Mouse (Mus musculus): ENCODE measurements around the gene Lamtor2. TPM values are rescaled to one million over a fixed set of nuclear protein-coding genes. Genes with fewer than 3 reads are reported as not detected.

Gene Lamtor2
- polyA plus RNA-seq, 1 experiment from 2014 or later = 256 TPM

- 94% methylated on average over 10 of the region's 10 CpGs for WGBS
- H3K9ac ChIP-seq (ENCODE audit: low read depth, low read length) = no peak overlapping the region
- peaks cover 8% of the 10 kb centered on the region; the same call in 1 of the 2 replicates for H3K4me1 ChIP-seq (ENCODE audit: control insufficient read depth, insufficient read depth, low read length)
- no peaks in the 10 kb centered on the region for H3K9me3 ChIP-seq (ENCODE audit: control insufficient read depth, low read length)
- ATAC-seq = no peak
- H3K4me3 ChIP-seq (ENCODE audit: low read length) = no peak overlapping the region
- no peaks in the 10 kb centered on the region for H3K27me3 ChIP-seq (replicated peaks; ENCODE audit: control insufficient read depth, insufficient read depth, low read length)
- H3K36me3 ChIP-seq (ENCODE audit: control insufficient read depth, insufficient read depth, low read length) = peaks cover 13% of the 10 kb centered on the region
- H3K27ac ChIP-seq (ENCODE audit: low read length) = no peak overlapping the region
- no peak overlapping the region for H3K4me2 ChIP-seq (ENCODE audit: low read depth, low read length)
Observed at GRCm38 (mm10) chr3:88570341-88570740, 17.5 kb upstream of the Lamtor2 start.

- WGBS = 91% methylated on average over 5 of the region's 5 CpGs
- no peak for ATAC-seq
- H3K36me3 ChIP-seq (ENCODE audit: control insufficient read depth, insufficient read depth, low read length) = peaks cover 17% of the 10 kb centered on the region
Observed at GRCm38 (mm10) chr3:88569694-88570093, 16.8 kb upstream of the Lamtor2 start.

GRCm38 (mm10) chr3:88569093-88569492 lies 16.2 kb upstream of the Lamtor2 start:
- Histone ChIP-seq H3K27me3 (replicated peaks; ENCODE audit: control insufficient read depth, insufficient read depth, low read length) (no peaks in the 10 kb centered on the region), H3K4me1 (ENCODE audit: control insufficient read depth, insufficient read depth, low read length) (peaks cover 8% of the 10 kb centered on the region; the same call in 1 of the 2 replicates), H3K27ac (ENCODE audit: low read length) (peak overlapping the region; percentile 74), H3K4me3 (ENCODE audit: low read length) (no peak overlapping the region), H3K36me3 (ENCODE audit: control insufficient read depth, insufficient read depth, low read length) (peaks cover 23% of the 10 kb centered on the region), H3K9ac (ENCODE audit: low read depth, low read length) (no peak overlapping the region), H3K9me3 (ENCODE audit: control insufficient read depth, low read length) (no peaks in the 10 kb centered on the region), H3K4me2 (ENCODE audit: low read depth, low read length) (no peak overlapping the region)
- WGBS = 87% methylated on average over 2 of the region's 2 CpGs
- ATAC-seq = peak; percentile 79

More at GRCm38 (mm10) chr3:88569694-88570093, 16.8 kb upstream of the Lamtor2 start:
- Histone ChIP-seq H3K27ac (ENCODE audit: low read length) (peak overlapping the region; percentile 74), H3K4me2 (ENCODE audit: low read depth, low read length) (no peak overlapping the region), H3K4me3 (ENCODE audit: low read length) (no peak overlapping the region), H3K9me3 (ENCODE audit: control insufficient read depth, low read length) (no peaks in the 10 kb centered on the region), H3K9ac (ENCODE audit: low read depth, low read length) (no peak overlapping the region), H3K4me1 (ENCODE audit: control insufficient read depth, insufficient read depth, low read length) (peaks cover 8% of the 10 kb centered on the region; the same call in 1 of the 2 replicates), H3K27me3 (replicated peaks; ENCODE audit: control insufficient read depth, insufficient read depth, low read length) (no peaks in the 10 kb centered on the region)

- ATAC-seq = peak; percentile 45
- peaks cover 27% of the 10 kb centered on the region for H3K36me3 ChIP-seq (ENCODE audit: control insufficient read depth, insufficient read depth, low read length)
Observed at GRCm38 (mm10) chr3:88568615-88569014, 15.7 kb upstream of the Lamtor2 start.

GRCm38 (mm10) chr3:88567892-88568291 lies 15.0 kb upstream of the Lamtor2 start:
- ATAC-seq = no peak
- Histone ChIP-seq H3K27ac (ENCODE audit: low read length) (peak overlapping the region; percentile 74; the same call in 1 of the 2 replicates), H3K36me3 (ENCODE audit: control insufficient read depth, insufficient read depth, low read length) (peaks cover 33% of the 10 kb centered on the region), H3K4me1 (ENCODE audit: control insufficient read depth, insufficient read depth, low read length) (peaks cover 8% of the 10 kb centered on the region; the same call in 1 of the 2 replicates), H3K9ac (ENCODE audit: low read depth, low read length) (no peak overlapping the region), H3K4me2 (ENCODE audit: low read depth, low read length) (no peak overlapping the region), H3K9me3 (ENCODE audit: control insufficient read depth, low read length) (no peaks in the 10 kb centered on the region), H3K4me3 (ENCODE audit: low read length) (no peak overlapping the region), H3K27me3 (replicated peaks; ENCODE audit: control insufficient read depth, insufficient read depth, low read length) (no peaks in the 10 kb centered on the region)
- WGBS = 92% methylated on average over 6 of the region's 6 CpGs

More at GRCm38 (mm10) chr3:88568615-88569014, 15.7 kb upstream of the Lamtor2 start:
- H3K27ac ChIP-seq (ENCODE audit: low read length) = peak overlapping the region; percentile 74
- H3K4me3 ChIP-seq (ENCODE audit: low read length) = no peak overlapping the region
- H3K4me1 ChIP-seq (ENCODE audit: control insufficient read depth, insufficient read depth, low read length) = peaks cover 8% of the 10 kb centered on the region; the same call in 1 of the 2 replicates
- no peaks in the 10 kb centered on the region for H3K27me3 ChIP-seq (replicated peaks; ENCODE audit: control insufficient read depth, insufficient read depth, low read length)
- no peak overlapping the region for H3K4me2 ChIP-seq (ENCODE audit: low read depth, low read length)
- no peaks in the 10 kb centered on the region for H3K9me3 ChIP-seq (ENCODE audit: control insufficient read depth, low read length)
- WGBS = 94% methylated on average over 2 of the region's 2 CpGs
- no peak overlapping the region for H3K9ac ChIP-seq (ENCODE audit: low read depth, low read length)

GRCm38 (mm10) chr3:88566536-88567061 lies 13.7 kb upstream of the Lamtor2 start:
- no peak overlapping the region for H3K9ac ChIP-seq (ENCODE audit: low read depth, low read length)
- H3K4me1 ChIP-seq (ENCODE audit: control insufficient read depth, insufficient read depth, low read length) = peaks cover 8% of the 10 kb centered on the region; the same call in 1 of the 2 replicates
- H3K36me3 ChIP-seq (ENCODE audit: control insufficient read depth, insufficient read depth, low read length) = peaks cover 38% of the 10 kb centered on the region
- H3K4me3 ChIP-seq (ENCODE audit: low read length) = no peak overlapping the region
- no peaks in the 10 kb centered on the region for H3K27me3 ChIP-seq (replicated peaks; ENCODE audit: control insufficient read depth, insufficient read depth, low read length)
- 59% methylated on average over 4 of the region's 4 CpGs for WGBS
- H3K27ac ChIP-seq (ENCODE audit: low read length) = peak overlapping the region; percentile 71
- peak; percentile 73 for ATAC-seq
- H3K4me2 ChIP-seq (ENCODE audit: low read depth, low read length) = no peak overlapping the region
- H3K9me3 ChIP-seq (ENCODE audit: control insufficient read depth, low read length) = no peaks in the 10 kb centered on the region

- ATAC-seq = 0 out of 2 replicates have a peak, but pooled peaks have one; percentile 4
- H3K4me1 ChIP-seq (ENCODE audit: control insufficient read depth, insufficient read depth, low read length) = peaks cover 8% of the 10 kb centered on the region; the same call in 1 of the 2 replicates
- H3K9me3 ChIP-seq (ENCODE audit: control insufficient read depth, low read length) = no peaks in the 10 kb centered on the region
- H3K36me3 ChIP-seq (ENCODE audit: control insufficient read depth, insufficient read depth, low read length) = peaks cover 42% of the 10 kb centered on the region
- no peak overlapping the region for H3K9ac ChIP-seq (ENCODE audit: low read depth, low read length)
- peak overlapping the region; percentile 71 for H3K27ac ChIP-seq (ENCODE audit: low read length)
- 91% methylated on average over 3 of the region's 3 CpGs for WGBS
- no peak overlapping the region for H3K4me2 ChIP-seq (ENCODE audit: low read depth, low read length)
- no peaks in the 10 kb centered on the region for H3K27me3 ChIP-seq (replicated peaks; ENCODE audit: control insufficient read depth, insufficient read depth, low read length)
- no peak overlapping the region for H3K4me3 ChIP-seq (ENCODE audit: low read length)
Observed at GRCm38 (mm10) chr3:88566116-88566515, 13.2 kb upstream of the Lamtor2 start.

- Histone ChIP-seq H3K9me3 (ENCODE audit: control insufficient read depth, low read length) (no peaks in the 10 kb centered on the region), H3K4me3 (ENCODE audit: low read length) (no peak overlapping the region), H3K36me3 (ENCODE audit: control insufficient read depth, insufficient read depth, low read length) (peaks cover 46% of the 10 kb centered on the region), H3K9ac (ENCODE audit: low read depth, low read length) (no peak overlapping the region), H3K27me3 (replicated peaks; ENCODE audit: control insufficient read depth, insufficient read depth, low read length) (no peaks in the 10 kb centered on the region), H3K27ac (ENCODE audit: low read length) (no peak overlapping the region), H3K4me2 (ENCODE audit: low read depth, low read length) (no peak overlapping the region), H3K4me1 (ENCODE audit: control insufficient read depth, insufficient read depth, low read length) (peaks cover 8% of the 10 kb centered on the region; the same call in 1 of the 2 replicates)
- WGBS = 81% methylated on average over 7 of the region's 7 CpGs
- ATAC-seq = no peak
Observed at GRCm38 (mm10) chr3:88563966-88564365, 11.1 kb upstream of the Lamtor2 start.

- H3K36me3 ChIP-seq (ENCODE audit: control insufficient read depth, insufficient read depth, low read length) = peaks cover 44% of the 10 kb centered on the region
- no peak overlapping the region for H3K4me2 ChIP-seq (ENCODE audit: low read depth, low read length)
- H3K9me3 ChIP-seq (ENCODE audit: control insufficient read depth, low read length) = no peaks in the 10 kb centered on the region
- no peak overlapping the region for H3K4me3 ChIP-seq (ENCODE audit: low read length)
- H3K4me1 ChIP-seq (ENCODE audit: control insufficient read depth, insufficient read depth, low read length) = peaks cover 8% of the 10 kb centered on the region; the same call in 1 of the 2 replicates
- H3K27me3 ChIP-seq (replicated peaks; ENCODE audit: control insufficient read depth, insufficient read depth, low read length) = no peaks in the 10 kb centered on the region
- no peak overlapping the region for H3K9ac ChIP-seq (ENCODE audit: low read depth, low read length)
- no peak overlapping the region for H3K27ac ChIP-seq (ENCODE audit: low read length)
- WGBS = 63% methylated on average over 4 of the region's 4 CpGs
- ATAC-seq = no peak
Observed at GRCm38 (mm10) chr3:88563442-88563841, 10.6 kb upstream of the Lamtor2 start.
